Mouse (Mus musculus) left cerebral cortex, postnatal 14 days (tissue): ENCODE measurements around the gene Rasal2. TPM values are rescaled to one million over a fixed set of nuclear protein-coding genes. Genes with fewer than 3 reads are reported as not detected.
A peak's percentile ranks its signal among the peaks of the same experiment; 100 is the strongest.
"Not testable (repeated sequence)": the region's sequence is repeated elsewhere in the genome, so short reads cannot be mapped to it uniquely, and the experiment has no call there.

Source experiments
- DNase-seq, 2 experiments: peaks; one replicate each; pipeline ENCODE4 v3.0.0; 2021 to 2022; ENCODE audit warnings: low spot score in 2 of 2, mixed read lengths in 1 of 2
- intact Hi-C: fragments of 180-260 bp; cut with DNase I; formaldehyde crosslinking; loops from one replicate; pipeline ENCODE4 v1.15.1; 2025
- total RNA-seq, 2 experiments: library from RNA; stranded (reverse); gene quantifications; 2 replicates each; pipeline ENCODE4 v1.2.3; 2021

Gene Rasal2
- total RNA-seq, 2 experiments from 2014 or later, result 62.9 to 77.3 TPM

- intact Hi-C loops, result loop anchor here (10.0 kb wide), 1 partner anchor 521 kb away; no protein-coding TSS in a partner anchor
- no peak for DNase-seq
Observed at GRCm38 (mm10) chr1:157275672-157276307, 136.6 kb downstream of the Rasal2 start.

GRCm38 (mm10) chr1:157267894-157268293 is 144.5 kb downstream of the Rasal2 start:
- DNase-seq, result peak in 1 of 2 experiments; percentile 42
- intact Hi-C loops, result no loop called here

GRCm38 (mm10) chr1:157256562-157256961 is 155.8 kb downstream of the Rasal2 start:
- intact Hi-C loops, result no loop called here
- DNase-seq, result peak; percentile 45 to 67

GRCm38 (mm10) chr1:157255776-157256175 is 156.6 kb downstream of the Rasal2 start:
- no peak for DNase-seq
- intact Hi-C loops, result no loop called here

GRCm38 (mm10) chr1:157253600-157254490 is 158.6 kb downstream of the Rasal2 start:
- no peak for DNase-seq
- intact Hi-C loops, result no loop called here

GRCm38 (mm10) chr1:157248112-157248511 is 164.3 kb downstream of the Rasal2 start:
- intact Hi-C loops, result no loop called here
- DNase-seq, result no peak

GRCm38 (mm10) chr1:157247341-157247740 is 165.1 kb downstream of the Rasal2 start:
- no peak for DNase-seq
- intact Hi-C loops, result no loop called here

- intact Hi-C loops, result no loop called here
Observed at GRCm38 (mm10) chr1:157246779-157247178, 165.6 kb downstream of the Rasal2 start.

GRCm38 (mm10) chr1:157244453-157244790 is 168.0 kb downstream of the Rasal2 start:
- DNase-seq, result peak in 1 of 2 experiments; percentile 35
- intact Hi-C loops, result no loop called here

More at GRCm38 (mm10) chr1:157246779-157247178, 165.6 kb downstream of the Rasal2 start:
- no peak for DNase-seq

GRCm38 (mm10) chr1:157243576-157244452 is 168.6 kb downstream of the Rasal2 start:
- intact Hi-C loops, result no loop called here
- DNase-seq, result peak in 1 of 2 experiments; percentile 20

GRCm38 (mm10) chr1:157239687-157240086 is 172.7 kb downstream of the Rasal2 start:
- intact Hi-C loops, result no loop called here
- no peak for DNase-seq

GRCm38 (mm10) chr1:157236650-157237344 is 175.6 kb downstream of the Rasal2 start:
- DNase-seq, intact Hi-C loops: not testable (repeated sequence)

GRCm38 (mm10) chr1:157233451-157233850 is 178.9 kb downstream of the Rasal2 start:
- intact Hi-C loops, result no loop called here

GRCm38 (mm10) chr1:157232372-157232771 is 180.0 kb downstream of the Rasal2 start:
- DNase-seq, result no peak
- intact Hi-C loops, result no loop called here

More at GRCm38 (mm10) chr1:157233451-157233850, 178.9 kb downstream of the Rasal2 start:
- DNase-seq, result no peak

- DNase-seq, result peak; percentile 39 to 52
- intact Hi-C loops, result no loop called here
Observed at GRCm38 (mm10) chr1:157231016-157231415, 181.4 kb downstream of the Rasal2 start.

- intact Hi-C loops, result no loop called here
- DNase-seq, result no peak
Observed at GRCm38 (mm10) chr1:157230386-157230785, 182.0 kb downstream of the Rasal2 start.

- DNase-seq, result no peak
- intact Hi-C loops, result no loop called here
Observed at GRCm38 (mm10) chr1:157225013-157225412, 187.4 kb downstream of the Rasal2 start.

- intact Hi-C loops, result no loop called here
- no peak for DNase-seq
Observed at GRCm38 (mm10) chr1:157220910-157221309, 191.5 kb downstream of the Rasal2 start.

GRCm38 (mm10) chr1:157220466-157220865 is 191.9 kb downstream of the Rasal2 start:
- intact Hi-C loops, result no loop called here
- DNase-seq, result no peak
